Mouse (Mus musculus): ENCODE measurements around the gene Olfm1. TPM values are rescaled to one million over a fixed set of nuclear protein-coding genes. Genes with fewer than 3 reads are reported as not detected.
A peak's percentile ranks its signal among the peaks of the same experiment; 100 is the strongest.

The Olfm1 gene
- total RNA-seq, 2 experiments from 2014 or later: 1,583 to 1,720 TPM

DNA sequence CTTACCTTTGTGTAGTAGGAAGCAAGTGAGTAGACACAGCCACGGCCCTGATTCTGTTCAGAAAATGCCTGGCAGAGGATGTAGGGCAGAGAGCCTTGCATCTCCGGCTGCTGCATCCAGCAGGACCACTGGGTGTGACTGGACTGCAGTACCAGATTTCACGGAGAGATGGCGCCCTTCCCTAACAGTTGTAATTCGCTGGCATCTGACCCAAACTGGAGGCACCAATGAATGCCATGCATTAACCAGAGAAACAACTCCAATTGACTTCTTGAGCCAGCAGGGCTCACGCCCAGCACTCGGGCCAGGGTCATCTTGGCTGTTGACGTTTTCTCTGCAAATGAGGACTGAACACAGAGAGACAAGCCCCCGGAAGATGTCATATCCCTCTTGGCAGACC is 11.4 kb downstream of the Olfm1 start:
- DNase-seq (ENCODE audit: extremely low spot score in 1 of 2, low spot score in 1 of 2): peak; percentile 94 to 100

DNA sequence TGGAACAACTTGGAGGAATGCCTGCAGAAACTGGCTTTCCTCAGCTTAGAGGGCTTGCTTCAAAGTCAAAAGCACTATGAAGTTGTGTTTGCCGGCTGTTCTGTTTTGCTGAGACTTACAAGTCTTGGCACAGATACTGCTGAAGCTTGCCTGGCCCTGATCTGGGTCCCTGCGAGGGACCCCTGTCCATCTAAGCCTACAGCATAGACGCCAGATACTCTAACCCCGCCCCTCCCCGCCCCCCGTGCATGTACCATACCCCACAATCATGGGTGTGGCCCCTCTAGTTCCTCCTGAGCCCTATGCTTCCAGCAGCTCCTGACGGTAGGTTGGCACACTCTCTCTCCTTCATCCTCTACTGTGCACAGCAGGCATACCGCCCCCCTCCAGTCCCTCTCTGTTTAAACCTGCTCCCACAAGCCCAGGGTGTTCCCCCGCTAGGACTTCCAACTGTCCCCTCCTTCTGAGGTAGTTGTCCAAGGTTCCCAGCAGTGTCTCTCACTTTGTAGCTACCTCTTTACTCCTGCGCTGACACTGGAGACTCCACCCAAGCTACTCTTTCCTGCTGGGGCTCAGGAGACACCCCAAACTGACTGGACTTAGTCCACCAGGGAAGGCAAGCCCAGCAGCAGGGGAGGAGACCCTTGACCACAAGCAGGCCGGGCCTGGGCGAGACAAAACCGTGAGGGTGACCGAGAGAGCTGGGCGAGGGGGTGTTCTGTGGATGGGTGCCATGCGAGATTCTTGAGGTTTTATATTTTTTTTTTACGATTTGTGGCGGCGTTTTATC is 12.1 kb downstream of the Olfm1 start:
- no peak for DNase-seq (ENCODE audit: extremely low spot score in 1 of 2, low spot score in 1 of 2)

DNA sequence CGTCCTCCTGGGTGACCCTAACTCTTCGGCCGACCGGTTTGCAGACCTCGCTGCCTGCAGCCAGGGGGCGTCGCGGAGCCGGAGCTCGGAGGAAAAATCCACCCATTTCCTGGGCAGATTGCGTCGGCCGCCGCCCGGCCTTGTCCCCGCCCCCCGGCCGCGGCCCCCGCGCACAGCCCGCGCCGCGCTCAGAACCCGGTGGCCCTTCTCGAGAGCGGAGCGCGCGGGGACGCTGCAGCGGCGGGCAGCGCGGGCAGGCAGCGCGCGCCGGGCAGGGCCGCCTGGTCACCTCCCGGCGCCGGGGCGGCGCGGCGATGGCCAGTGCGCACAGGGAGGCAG is 12.6 kb downstream of the Olfm1 start:
- peak; percentile 84 to 93 for DNase-seq (ENCODE audit: extremely low spot score in 1 of 2, low spot score in 1 of 2)

DNA sequence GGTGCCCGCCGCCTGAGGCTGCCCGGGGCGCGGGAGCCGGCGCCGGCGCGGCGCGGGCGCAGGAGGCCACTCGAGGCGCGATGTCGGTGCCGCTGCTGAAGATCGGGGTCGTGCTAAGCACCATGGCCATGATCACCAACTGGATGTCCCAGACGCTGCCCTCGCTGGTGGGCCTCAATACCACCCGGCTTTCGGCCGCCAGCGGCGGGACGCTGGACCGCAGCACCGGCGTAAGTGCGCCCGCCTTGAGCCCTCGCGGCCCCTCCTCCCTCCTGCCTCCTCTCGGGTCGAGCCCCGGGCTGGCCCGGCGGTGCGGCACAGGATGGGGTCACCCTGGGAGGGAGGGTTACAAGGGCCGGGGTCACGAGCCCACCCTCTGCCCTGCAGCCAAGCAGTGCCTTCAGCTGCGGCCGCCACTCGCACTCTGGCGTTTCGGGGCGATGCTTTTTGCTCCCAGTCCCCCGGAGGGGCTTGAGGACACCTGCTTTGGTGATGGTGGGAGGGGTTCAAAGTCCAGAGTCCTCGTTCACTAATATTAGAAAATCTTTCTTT is 13.2 kb downstream of the Olfm1 start:
- DNase-seq (ENCODE audit: extremely low spot score in 1 of 2, low spot score in 1 of 2): no peak

DNA sequence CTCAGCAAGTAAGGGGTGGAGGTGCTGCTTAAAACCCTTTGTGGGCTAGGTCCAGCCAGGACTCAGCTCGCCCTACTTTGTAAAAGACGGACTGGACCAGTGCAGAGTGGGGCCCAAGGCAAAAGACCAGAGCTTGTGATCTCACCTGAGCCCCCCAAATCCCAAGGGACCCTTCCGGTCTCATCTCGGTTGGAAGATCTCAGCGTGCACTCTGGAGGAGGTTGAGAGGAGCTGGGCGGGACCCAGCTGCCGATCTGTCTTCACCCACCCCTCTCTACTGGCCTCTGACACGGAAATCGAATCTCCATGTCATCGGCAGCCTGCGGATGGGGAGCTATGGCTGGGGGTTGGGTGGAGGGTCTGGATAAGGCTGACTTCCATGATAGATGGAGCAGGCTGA is 13.7 kb downstream of the Olfm1 start:
- no peak for DNase-seq (ENCODE audit: extremely low spot score in 1 of 2, low spot score in 1 of 2)

DNA sequence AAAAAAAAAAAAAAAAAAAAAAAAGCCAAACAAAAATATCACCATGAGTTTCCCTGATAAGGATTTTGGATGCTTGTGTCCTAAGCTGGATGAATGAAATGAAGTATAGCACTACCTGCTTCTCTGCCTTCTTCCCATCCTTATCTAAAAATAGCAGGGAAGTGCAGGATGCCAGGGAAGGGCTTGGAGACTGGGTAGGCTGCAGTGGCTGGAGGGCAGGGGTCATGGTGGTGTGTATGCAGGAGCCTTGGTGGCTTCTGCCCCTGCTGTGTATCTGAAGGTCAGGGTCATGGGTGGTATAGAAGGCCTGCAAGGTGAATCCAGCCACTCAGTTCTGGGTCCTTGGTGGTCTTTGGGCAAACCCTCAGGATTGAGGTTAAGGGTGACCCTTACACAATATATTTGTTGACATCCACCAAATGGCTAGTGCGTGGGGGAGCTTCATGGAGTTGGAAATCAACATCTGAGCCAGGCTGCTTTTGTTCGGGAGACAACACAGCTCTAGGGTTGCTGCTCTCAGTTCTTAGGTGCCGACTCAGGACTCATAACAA is 14.5 kb downstream of the Olfm1 start:
- DNase-seq (ENCODE audit: extremely low spot score in 1 of 2, low spot score in 1 of 2): no peak

DNA sequence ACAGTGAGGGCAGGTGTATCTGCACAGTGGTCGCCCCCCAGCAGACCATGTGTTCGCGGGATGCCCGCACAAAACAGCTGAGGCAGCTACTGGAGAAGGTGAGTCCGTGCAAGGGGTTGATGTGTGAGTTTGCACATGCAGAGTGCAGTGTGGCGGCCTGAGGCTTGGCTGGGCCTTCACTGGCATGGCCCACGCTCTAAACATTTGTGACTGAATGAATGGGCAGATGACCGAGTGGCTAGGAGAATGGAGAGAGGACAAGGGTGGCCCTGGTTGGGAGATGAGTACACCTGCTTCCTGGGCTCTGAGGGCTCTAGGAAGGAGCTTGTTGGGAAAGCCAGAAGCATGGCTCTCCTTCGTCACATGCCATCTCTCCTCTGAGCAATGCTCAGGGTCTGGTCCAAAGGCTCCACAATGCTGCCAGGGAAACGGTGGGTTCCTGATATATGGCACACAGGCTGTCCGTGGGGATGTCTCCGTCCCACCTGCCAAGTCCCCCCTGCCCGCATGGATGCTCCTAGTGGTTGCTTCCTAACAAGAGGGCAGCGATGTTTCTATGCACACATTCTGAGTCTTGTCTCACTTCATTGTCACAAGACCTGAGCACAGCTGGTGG is 15.4 kb downstream of the Olfm1 start:
- DNase-seq (ENCODE audit: extremely low spot score in 1 of 2, low spot score in 1 of 2): no peak

DNA sequence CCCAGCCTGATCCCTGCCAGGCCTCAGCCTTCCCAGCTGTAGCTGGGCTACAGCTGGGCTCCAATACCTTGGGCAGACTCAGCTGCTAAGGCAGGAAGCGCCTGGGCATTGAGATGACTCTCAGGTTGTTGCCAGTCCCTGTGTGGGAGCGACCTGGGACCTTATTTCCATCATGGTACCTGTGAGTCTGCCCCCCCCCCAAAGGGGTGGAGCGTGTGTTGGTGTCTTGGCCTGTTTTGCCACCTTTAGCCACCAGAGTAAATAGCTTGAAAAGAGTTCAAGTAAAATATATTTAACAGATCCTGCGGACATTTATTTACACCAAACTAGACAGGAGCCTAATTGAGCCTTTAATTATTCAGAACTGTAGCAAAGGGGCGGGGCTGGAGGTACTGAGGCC is 16.4 kb downstream of the Olfm1 start:
- no peak for DNase-seq (ENCODE audit: extremely low spot score in 1 of 2, low spot score in 1 of 2)

DNA sequence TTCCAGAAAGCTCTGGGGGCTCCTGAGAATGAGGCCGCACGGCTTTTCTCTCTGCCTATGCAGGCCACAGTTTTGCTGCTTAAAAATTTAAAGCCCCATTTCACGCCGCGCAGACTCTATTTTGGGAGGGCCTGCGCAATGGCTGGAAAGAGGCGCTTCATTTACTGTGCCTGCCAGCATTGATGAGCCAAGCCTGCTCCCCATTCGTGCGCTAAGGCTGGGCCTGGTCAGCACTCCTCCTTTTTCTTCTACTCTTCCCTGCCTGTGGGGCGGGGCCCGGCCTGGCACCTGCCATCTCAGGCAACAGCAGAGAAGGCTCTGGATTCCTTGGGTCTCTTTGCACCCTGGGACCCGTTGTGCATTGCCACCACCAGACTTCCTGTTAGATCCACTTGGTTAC is 16.9 kb downstream of the Olfm1 start:
- DNase-seq (ENCODE audit: extremely low spot score in 1 of 2, low spot score in 1 of 2): no peak

DNA sequence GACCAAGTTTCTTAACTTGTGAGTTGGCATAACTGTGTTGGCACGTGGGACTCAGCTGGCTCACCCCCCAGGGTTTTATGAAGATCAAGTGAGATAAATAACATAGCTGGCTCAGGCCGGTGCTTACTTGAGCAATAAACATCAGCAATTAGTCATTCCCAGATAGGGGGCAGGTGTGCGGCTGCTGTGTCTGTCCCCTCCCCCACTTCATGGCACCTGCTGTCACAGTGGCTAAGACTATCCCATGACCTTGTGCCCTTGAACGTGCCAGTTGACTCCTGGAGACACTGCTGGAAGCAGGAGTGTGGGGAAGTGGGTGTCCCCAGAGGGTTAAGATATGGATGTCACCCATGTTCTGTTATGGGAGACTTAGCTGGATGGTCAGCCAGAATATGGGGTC is 17.5 kb downstream of the Olfm1 start:
- no peak for DNase-seq (ENCODE audit: extremely low spot score in 1 of 2, low spot score in 1 of 2)

DNA sequence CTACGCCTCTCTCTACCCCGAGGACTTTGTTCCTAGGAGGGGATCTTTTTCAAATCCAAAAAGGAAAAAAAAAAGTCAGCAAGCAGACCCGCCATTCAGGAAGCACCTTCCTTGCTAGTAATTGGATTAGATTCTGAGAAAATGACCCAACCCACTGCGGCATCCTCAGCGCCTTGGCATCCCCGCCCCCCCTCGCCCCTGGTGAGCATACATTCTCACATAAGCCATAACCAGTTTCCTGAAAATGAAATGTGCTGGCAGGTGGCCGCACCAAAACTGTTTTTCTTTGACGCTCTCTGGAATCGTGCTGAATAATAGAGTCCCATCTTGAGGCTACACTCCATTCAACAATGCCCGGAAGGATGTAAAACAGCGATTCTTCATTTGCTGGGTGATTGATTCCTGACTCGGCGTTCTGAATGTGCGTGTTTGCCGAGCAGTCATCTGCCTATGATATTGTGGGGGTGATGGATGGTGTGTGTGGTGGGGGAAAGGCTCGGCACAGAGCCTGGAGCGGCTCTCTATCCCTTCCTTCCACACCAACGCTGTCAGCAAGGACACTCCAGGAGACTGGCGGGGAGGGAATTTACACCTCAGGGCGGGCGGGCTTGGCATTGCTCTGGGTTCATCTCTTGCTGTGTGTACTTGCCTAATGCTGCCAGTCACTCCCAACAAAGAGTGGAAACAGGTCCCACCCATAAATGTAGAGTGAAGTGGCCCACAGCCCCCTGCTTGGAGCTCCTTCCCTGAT is 18.9 kb downstream of the Olfm1 start:
- no peak for DNase-seq (ENCODE audit: extremely low spot score in 1 of 2, low spot score in 1 of 2)

DNA sequence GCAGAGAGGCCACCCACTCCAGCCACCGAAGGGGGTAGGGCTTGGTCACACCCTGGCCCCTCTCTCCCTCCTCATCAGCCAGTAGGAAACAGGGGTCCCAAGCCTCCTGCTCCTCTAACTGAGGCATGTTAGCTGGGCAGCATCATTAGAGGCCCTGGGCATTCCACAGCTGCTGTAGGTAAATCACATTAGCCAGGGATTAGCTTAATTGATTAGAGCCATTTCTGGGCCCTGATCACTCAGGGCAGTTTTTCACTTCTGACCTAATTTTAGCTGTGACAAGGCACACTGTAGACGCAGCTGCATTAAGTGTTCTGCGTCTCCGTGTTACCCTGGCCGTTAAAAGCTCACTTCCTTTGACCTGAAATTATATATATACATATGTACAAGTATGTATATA is 20.1 kb downstream of the Olfm1 start:
- DNase-seq (ENCODE audit: extremely low spot score in 1 of 2, low spot score in 1 of 2): no peak

DNA sequence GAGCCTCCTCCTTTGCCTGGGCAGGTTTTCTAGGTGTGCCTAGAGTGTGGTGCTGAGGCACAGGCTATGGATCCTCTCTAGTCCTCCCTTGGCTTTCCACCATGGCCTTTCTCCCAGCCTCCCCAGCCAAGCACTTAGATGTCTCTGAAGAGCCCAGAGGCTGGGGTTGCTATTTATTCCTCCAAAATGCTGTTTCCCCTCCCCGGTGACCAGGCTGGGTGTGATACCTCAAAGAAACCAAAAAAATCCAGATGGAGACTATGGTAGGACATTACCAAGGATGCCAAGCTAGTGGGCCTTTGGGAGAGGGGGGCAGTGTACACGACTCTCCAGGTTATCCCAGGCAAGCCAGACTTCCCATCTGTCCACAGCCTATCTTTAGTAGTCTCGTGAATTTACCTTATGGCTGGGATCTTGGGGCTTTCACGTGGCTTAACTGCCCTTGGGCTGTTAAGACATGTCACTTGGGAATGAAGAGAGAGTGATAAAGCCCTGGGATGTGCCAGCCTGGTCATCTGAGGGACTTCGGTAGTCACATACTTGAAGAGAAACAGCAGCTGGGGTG is 23.5 kb downstream of the Olfm1 start:
- no peak for DNase-seq (ENCODE audit: extremely low spot score in 1 of 2, low spot score in 1 of 2)

DNA sequence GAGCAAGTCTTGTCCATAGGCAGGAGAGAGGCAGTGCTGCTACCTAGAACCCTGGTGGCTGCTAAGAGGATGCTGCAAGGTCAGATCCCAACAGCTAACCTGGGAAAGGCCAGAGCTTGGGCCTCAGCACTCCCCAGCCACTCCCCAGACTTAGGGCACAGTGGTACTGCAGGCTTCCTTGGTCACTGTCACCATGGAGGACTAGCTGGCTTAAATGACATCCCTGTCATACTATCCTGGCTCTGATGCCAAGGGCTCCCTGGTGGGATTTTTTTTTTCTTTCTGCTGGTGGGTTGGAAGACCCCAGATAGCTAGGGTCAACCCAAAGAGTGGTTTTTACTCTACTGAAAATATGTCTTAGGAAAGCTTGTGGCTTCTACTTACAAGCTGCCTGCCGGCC is 25.0 kb downstream of the Olfm1 start:
- DNase-seq (ENCODE audit: extremely low spot score in 1 of 2, low spot score in 1 of 2): no peak

DNA sequence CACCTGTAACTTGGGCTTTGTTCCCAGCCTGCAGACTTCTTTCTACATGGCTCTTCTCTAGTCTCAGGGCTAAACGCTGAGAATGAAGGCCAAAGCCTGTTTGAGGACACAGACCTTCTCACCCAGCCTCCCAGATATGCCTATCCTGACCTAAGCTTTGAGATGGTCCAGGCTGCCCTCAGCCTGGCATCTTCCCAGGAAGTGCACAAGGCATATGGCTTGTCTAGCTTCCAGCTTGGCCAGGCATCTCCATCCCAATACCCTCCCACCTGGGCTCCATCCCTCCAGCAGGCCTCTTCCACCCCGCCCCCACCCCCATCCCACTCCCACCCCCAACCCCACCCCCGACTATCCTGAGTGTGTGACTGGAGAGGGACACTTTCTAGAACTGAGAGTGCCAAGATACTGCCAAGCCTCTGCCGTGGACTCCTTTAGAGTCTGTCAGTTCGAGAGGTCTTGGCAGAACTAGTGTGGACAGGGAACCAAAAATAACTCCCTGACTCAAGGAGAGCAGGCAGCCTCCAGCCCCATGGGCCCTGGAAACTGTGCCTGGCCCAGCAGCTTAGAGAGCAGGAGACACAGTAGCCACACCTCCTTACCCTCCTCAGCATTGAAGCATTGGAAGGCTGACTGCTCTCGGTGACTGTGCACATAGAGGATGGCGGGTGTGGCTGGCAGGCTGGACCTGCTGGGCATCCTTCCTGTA is 26.0 kb downstream of the Olfm1 start:
- no peak for DNase-seq (ENCODE audit: extremely low spot score in 1 of 2, low spot score in 1 of 2)

DNA sequence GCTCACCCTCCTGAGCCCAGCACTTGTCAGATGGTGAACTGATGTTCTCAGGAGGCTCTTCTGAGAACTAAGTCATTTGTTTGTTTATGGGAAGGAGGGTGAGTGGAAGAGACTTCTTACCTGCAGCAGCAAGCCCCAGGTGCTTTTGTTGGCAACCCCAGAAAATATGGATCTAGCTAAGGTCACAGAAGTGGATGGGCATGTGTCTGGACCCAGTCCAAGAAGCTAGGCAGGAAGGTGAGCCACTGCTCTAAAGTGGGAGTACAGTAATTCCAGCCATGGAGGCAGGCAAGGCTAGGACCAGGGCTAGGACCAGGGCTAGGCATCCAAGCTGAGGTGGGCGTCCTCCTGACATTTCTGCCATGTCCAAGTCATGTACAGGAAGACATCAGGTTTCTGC is 26.8 kb downstream of the Olfm1 start:
- no peak for DNase-seq (ENCODE audit: extremely low spot score in 1 of 2, low spot score in 1 of 2)

DNA sequence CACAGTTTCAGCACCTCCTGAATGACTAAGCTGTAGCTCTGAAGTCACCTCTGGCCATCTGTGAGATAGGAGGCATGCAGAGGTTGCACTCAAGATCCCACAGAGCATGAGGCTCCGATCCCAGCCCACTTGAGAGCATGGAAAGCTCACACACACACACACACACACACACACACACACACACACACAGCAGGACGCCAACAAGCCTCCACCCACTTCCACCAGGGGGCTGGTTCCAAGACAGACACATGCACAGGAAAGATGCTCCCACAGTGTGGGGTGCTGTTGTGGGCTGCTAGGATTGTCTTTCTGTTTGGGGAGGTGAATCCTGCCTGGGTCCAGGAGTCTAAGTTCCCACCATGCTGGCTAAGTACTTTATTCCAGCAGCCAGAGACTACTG is 29.0 kb downstream of the Olfm1 start:
- no peak for DNase-seq (ENCODE audit: extremely low spot score in 1 of 2, low spot score in 1 of 2)

DNA sequence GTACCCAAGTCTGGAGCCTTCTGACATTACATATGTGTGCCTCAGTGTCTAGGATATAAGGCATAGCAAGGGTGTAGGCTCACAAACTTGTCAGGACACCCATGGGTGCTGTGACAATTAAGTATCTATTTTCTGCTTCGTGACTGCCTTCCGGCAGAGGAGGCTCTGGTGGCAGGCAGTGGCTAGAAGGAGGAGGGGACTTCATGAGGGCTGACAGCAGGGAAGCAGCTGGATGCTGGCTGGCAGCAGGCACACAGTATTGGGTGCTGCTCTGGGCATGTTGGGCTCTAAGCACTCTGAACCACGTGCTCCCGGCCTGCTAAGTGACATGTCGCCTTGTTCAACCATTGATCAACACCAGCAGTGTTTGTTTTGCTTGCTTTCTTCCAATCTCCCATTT is 32.0 kb downstream of the Olfm1 start:
- peak in 1 of 2 experiments; percentile 8 for DNase-seq (ENCODE audit: extremely low spot score in 1 of 2, low spot score in 1 of 2)

DNA sequence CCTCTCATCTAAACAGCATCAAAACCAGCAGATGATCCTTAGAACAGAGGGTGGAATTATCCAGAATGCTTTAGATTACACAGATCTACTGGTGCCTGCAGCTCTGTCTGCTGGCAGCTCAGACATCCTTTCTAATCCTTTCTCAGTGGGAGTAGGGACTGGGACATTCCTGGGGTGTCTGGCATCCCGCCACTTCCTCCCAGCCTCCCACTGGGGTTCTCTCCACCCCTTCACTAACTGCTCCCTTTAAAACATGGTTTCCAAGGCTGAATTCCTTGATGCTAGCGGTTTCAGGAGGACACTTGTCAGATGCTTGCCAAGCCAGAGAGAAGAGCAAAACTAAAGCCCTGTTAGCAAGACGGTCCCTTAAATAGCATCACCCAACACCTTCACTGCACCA is 33.1 kb downstream of the Olfm1 start:
- DNase-seq (ENCODE audit: extremely low spot score in 1 of 2, low spot score in 1 of 2): peak in 1 of 2 experiments; percentile 51

DNA sequence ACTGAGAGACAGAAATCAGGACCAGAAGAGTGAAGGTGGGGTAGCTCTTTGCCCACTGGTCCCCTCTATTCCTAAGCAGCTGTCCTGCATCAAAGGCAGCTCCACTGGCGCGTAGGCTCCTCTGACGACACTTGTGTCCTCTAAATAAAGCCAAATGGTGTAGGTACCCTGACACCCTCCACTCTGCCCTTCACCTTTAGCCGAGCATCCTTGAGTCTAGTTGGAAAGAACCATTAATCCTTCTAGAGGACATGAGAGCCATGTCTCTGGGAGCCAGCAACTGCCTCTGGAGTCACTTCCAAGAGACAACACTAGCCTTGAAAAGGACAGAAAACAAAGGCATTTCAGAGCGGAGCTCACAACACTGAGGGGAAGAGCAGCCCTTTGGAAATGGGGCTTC is 34.2 kb downstream of the Olfm1 start:
- DNase-seq (ENCODE audit: extremely low spot score in 1 of 2, low spot score in 1 of 2): no peak

Data from layer of hippocampus, postnatal 25 days (tissue).